Mouse (Mus musculus) hindbrain, postnatal 0 days (tissue): Measurements from ENCODE around the gene Rpusd4. TPM values are rescaled to one million over a fixed set of nuclear protein-coding genes. Genes with fewer than 3 reads are reported as not detected.

Experiments used
- ATAC-seq: fragments of 200-750 bp; cut with Nextera tagmentation; 2 replicates; pipeline ENCODE4 v1.8.0; 2017; ENCODE audit warnings: mild to moderate bottlenecking, moderate TSS enrichment, moderate library complexity
- DNase-seq: peaks from one replicate; pipeline ENCODE4 v3.0.0-alpha.2; 2015; ENCODE audit warnings: low spot score
- H3K27ac ChIP-seq: fragments of 300-500 bp; sonication (generic); 2 replicates; pipeline ENCODE4 v1.5.1; 2014; ENCODE audit warnings: mild to moderate bottlenecking
- H3K27me3 ChIP-seq: fragments of 300-500 bp; sonication (generic); 2 replicates; pipeline ENCODE4 v1.6.1; 2014; ENCODE audit warnings: low read length, mixed read lengths; ENCODE audit not compliant: insufficient read depth
- H3K36me3 ChIP-seq: fragments of 300-500 bp; sonication (generic); 2 replicates; pipeline ENCODE4 v1.6.1; 2014; ENCODE audit warnings: low read length, mixed read lengths; ENCODE audit not compliant: insufficient read depth
- H3K4me1 ChIP-seq: fragments of 300-500 bp; sonication (generic); 2 replicates; pipeline ENCODE4 v1.6.1; 2014; ENCODE audit warnings: antibody characterized with exemption, low read length, mixed read lengths; ENCODE audit not compliant: insufficient read depth
- H3K4me2 ChIP-seq: fragments of 300-500 bp; sonication (generic); 2 replicates; pipeline ENCODE4 v1.6.1; 2014; ENCODE audit warnings: low read depth, mild to moderate bottlenecking, low read length, moderate library complexity, mixed read lengths
- H3K4me3 ChIP-seq: fragments of 300-500 bp; sonication (generic); 2 replicates; pipeline ENCODE4 v1.5.1; 2014; ENCODE audit warnings: low read length
- H3K9ac ChIP-seq: fragments of 300-500 bp; sonication (generic); replicated peaks from 2 replicates; pipeline ENCODE4 v1.6.1; 2014; ENCODE audit warnings: mild to moderate bottlenecking, low read length, moderate library complexity, mixed read lengths
- H3K9me3 ChIP-seq: fragments of 300-500 bp; sonication (generic); 2 replicates; pipeline ENCODE4 v1.6.1; 2016; ENCODE audit warnings: low read length, mixed read lengths
- CTCF ChIP-seq: IDR thresholded peaks from 2 replicates; pipeline ENCODE4 v1.5.1; 2016; ENCODE audit warnings: antibody characterized with exemption, control low read depth, low read depth
- WGBS: fragments of 180-500 bp; shearing (Covaris S2); extraction: QIAGEN DNeasy Blood & Tissue Kit; methylation state at CpG from one replicate; pipeline ENCODE4 v1.1.7; 2014; 5-methylcytosine and 5-hydroxymethylcytosine counted together
- polyA plus RNA-seq: library from polyadenylated mRNA; unstranded; fragments of >200 nt; fragmentation: Nextera tagmentation; extraction: Ambion mirVana; gene quantifications from 2 replicates; pipeline ENCODE4 v1.2.1, GENCODE M21; 2015
- total RNA-seq: library from RNA; depleted of rRNA; stranded (reverse); fragments of >200 nt; gene quantifications from 2 replicates; pipeline ENCODE4 v1.2.3, GENCODE M21; 2014; rRNA removed

Gene Rpusd4
- 7.5 and 11.3 TPM in 2 replicates for total RNA-seq
- polyA plus RNA-seq = 10.8 and 13.1 TPM in 2 replicates

DNA sequence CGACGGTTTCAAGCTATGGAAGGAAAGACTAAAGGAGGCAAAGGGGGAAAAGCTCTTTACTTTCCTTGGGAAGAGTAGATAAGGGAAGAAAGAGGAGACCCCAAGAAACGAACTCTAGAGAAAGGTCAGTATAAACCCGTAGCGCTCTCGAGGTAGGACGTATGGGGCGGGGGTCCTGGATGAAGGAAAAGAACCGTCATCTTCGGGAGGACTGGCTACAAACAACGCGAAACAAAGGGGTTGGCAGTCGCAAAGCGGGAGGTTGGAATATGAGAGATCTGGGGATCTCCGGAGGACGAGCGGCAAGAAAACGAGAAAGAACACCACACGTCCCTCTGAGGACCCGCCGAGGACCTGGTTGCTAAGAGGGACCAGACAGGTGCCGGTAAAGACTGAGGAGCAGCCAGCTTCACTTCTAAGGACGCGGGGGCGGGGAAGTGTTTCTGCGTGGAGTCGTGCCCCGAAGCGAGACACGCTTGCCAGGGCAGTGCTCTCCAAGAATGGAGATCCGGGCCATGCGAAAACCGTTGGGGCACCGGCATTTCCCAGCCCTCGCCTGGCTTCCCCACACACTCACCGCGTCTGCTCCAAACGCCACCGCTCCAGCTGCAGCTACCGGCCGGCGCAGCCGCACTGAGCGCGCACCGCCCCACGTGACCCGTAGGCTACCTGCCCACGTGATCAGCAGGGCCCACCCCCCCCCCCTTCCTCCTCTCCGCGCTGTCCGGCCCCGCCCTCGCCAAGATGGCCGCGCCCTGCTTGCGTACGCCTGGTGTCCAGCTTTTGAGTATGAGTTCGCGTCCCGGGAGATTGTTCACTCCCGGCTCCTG is at the start of gene Rpusd4, which contains the start of gene Fam118b:
Rpusd4 (plus strand) TSS at position 720 of the 830 bp plus-strand sequence.
Fam118b (minus strand) TSS at position 660 of the 830 bp plus-strand sequence.
- H3K4me1 ChIP-seq = peaks cover 6% of the 10 kb centered on the region; the same call in 1 of the 2 replicates
- peak; percentile 96 for ATAC-seq

DNA sequence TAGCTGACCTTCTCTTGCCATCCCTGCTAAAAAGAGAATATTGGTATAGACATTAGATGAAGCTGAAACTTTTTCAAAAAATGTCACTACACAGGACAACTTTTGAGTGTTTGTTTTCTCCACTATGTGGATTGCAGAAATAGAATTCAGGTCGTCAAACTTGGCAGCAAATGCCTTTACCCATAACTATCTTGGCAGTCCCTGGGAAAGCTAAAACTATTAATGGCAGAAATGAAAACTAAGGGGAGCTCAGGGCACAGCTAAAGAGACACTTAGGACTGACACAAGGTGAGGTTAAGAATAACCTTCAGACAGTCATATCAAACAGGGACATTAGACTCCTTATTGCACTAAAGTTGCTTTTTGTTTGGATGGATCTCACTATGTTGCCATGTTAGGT is 49.7 kb upstream of the Rpusd4 start:
- no peak for DNase-seq
- Histone ChIP-seq H3K4me2 (no peak overlapping the region), H3K36me3 (peaks cover 49% of the 10 kb centered on the region), H3K4me3 (no peak overlapping the region), H3K9ac (no peak overlapping the region), H3K9me3 (no peaks in the 10 kb centered on the region), H3K27ac (no peak overlapping the region), H3K27me3 (no peaks in the 10 kb centered on the region), H3K4me1 (no peaks in the 10 kb centered on the region)
- ATAC-seq = no peak
- TF ChIP-seq CTCF = no peak
- WGBS = 72% methylated on average over 1 of the region's 1 CpGs

More for the DNA sequence above, at the start of gene Rpusd4, which contains the start of gene Fam118b:
- Histone ChIP-seq H3K9me3 (no peaks in the 10 kb centered on the region), H3K9ac (peak within 1 kb of the TSS; percentile 62), H3K4me3 (peak within 1 kb of the TSS; percentile 79), H3K36me3 (peaks cover 1% of the 10 kb centered on the region; the same call in 1 of the 2 replicates), H3K27me3 (no peaks in the 10 kb centered on the region), H3K27ac (peak within 1 kb of the TSS; percentile 80), H3K4me2 (peak within 1 kb of the TSS; percentile 80)
- DNase-seq = peak; percentile 97
- TF ChIP-seq CTCF = no peak
- under 1% methylated on average over 62 of the region's 62 CpGs for WGBS

DNA sequence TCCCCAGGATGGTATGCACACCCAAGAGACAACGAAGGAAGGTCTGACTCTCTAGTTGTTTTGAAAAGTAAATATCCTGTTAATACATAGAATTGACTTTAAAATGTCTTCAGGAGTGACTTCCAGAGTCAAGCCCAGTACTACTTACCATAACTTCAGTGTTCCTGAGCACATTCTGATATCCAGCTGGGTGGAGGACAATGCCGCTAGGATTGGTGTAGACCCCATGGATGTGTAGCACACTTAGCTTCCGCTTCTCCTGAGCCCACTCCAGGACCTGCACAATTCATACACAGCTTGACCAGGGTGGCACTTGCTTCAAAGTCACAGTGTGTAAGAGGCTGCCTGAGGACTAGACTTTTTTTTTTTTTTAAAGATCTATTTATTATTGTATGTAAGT is 44.2 kb upstream of the Rpusd4 start:
- H3K4me2 ChIP-seq = no peak overlapping the region
- H3K36me3 ChIP-seq = peaks cover 17% of the 10 kb centered on the region; the same call in 1 of the 2 replicates
- no peak for DNase-seq
- no peak for TF ChIP-seq CTCF
- H3K4me3 ChIP-seq = no peak overlapping the region
- WGBS = 98% methylated on average over 3 of the region's 3 CpGs
- no peaks in the 10 kb centered on the region for H3K4me1 ChIP-seq
- no peak for ATAC-seq
- no peak overlapping the region for H3K27ac ChIP-seq
- H3K27me3 ChIP-seq = no peaks in the 10 kb centered on the region
- no peak overlapping the region for H3K9ac ChIP-seq
- H3K9me3 ChIP-seq = no peaks in the 10 kb centered on the region

DNA sequence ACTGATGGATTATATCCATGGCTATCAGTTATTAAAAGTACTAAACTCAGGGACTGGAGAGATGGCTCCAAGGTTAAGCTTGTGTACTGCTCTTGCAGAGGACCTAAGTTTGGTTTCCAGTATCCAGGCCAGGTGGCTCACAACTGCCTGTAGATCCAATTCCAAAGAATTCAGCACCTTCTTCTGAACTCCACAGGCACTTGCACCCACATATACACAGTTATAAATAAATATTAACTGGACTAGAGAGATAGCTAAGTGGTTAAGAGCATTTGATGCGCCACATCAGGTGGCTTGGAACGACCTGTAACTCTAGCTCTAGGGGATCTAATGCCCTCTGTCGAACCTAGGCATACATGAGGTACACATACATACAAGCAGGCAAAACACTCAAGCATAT is 39.0 kb upstream of the Rpusd4 start:
- Histone ChIP-seq H3K9ac (no peak overlapping the region), H3K36me3 (peaks cover 4% of the 10 kb centered on the region; the same call in 1 of the 2 replicates), H3K27ac (no peak overlapping the region), H3K4me3 (no peak overlapping the region), H3K27me3 (no peaks in the 10 kb centered on the region), H3K4me1 (no peaks in the 10 kb centered on the region), H3K9me3 (no peaks in the 10 kb centered on the region), H3K4me2 (no peak overlapping the region)
- TF ChIP-seq CTCF = no peak
- WGBS = 92% methylated on average over 3 of the region's 3 CpGs
- DNase-seq (no peak), ATAC-seq (no peak)

DNA sequence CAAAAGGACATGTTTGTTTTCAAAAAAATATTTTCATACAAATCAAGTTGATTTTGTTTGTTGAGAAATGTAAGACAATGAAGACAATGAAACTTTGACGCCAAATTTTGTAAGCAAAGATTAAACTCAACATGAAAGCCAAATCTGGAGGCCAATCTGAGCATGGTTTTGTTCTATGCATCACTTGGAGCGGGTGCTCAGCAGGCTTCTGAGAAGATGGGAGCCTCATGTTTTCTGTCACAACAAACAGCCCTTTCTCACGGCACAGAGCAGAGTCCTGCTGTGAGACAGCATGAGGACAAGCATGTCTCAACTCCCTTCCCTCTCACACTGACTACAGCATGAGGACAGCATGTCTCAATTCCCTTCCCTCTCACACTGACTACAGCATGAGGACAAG is 31.7 kb upstream of the Rpusd4 start:
- DNase-seq (peak; percentile 11), ATAC-seq (no peak)
- H3K9ac ChIP-seq = no peak overlapping the region
- no peak overlapping the region for H3K27ac ChIP-seq
- TF ChIP-seq CTCF = no peak
- H3K4me1 ChIP-seq = no peaks in the 10 kb centered on the region
- H3K4me3 ChIP-seq = no peak overlapping the region
- no peaks in the 10 kb centered on the region for H3K9me3 ChIP-seq
- H3K27me3 ChIP-seq = no peaks in the 10 kb centered on the region
- H3K36me3 ChIP-seq = peaks cover 15% of the 10 kb centered on the region; the same call in 1 of the 2 replicates
- WGBS = 39% methylated on average over 3 of the region's 3 CpGs
- H3K4me2 ChIP-seq = no peak overlapping the region

GRCm38 (mm10) chr9:35238371-35238770 is 29.3 kb upstream of the Rpusd4 start:
- no peak for TF ChIP-seq CTCF
- H3K4me1 ChIP-seq = no peaks in the 10 kb centered on the region
- DNase-seq (no peak), ATAC-seq (no peak)
- peaks cover 12% of the 10 kb centered on the region; the same call in 1 of the 2 replicates for H3K36me3 ChIP-seq
- H3K27ac ChIP-seq = no peak overlapping the region
- H3K27me3 ChIP-seq = no peaks in the 10 kb centered on the region
- WGBS = 97% methylated on average over 1 of the region's 1 CpGs
- no peak overlapping the region for H3K9ac ChIP-seq
- no peaks in the 10 kb centered on the region for H3K9me3 ChIP-seq
- H3K4me3 ChIP-seq = no peak overlapping the region
- no peak overlapping the region for H3K4me2 ChIP-seq
